Mouse (Mus musculus) embryonic facial prominence, embryonic 14.5 days (tissue): ENCODE results near the gene Sdhaf3. TPM values are rescaled to one million over a fixed set of nuclear protein-coding genes. Genes with fewer than 3 reads are reported as not detected.

Source experiments
- ATAC-seq: fragments of 200-750 bp; cut with Nextera tagmentation; 2 replicates; pipeline ENCODE4 v1.8.0; 2017; ENCODE audit warnings: low read depth, moderate number of reproducible peaks, moderate TSS enrichment
- DNase-seq: peaks from one replicate; pipeline ENCODE4 v3.0.0-alpha.2; 2015; ENCODE audit warnings: low spot score
- H3K27ac ChIP-seq: fragments of 300-500 bp; sonication (generic); replicated peaks from 2 replicates; pipeline ENCODE4 v1.5.1; 2014; ENCODE audit warnings: low read depth, mild to moderate bottlenecking, low read length, moderate library complexity
- H3K27me3 ChIP-seq: fragments of 300-500 bp; sonication (generic); replicated peaks from 2 replicates; pipeline ENCODE4 v1.6.1; 2014; ENCODE audit warnings: low read length; ENCODE audit not compliant: control insufficient read depth, insufficient read depth
- H3K36me3 ChIP-seq: fragments of 300-500 bp; sonication (generic); 2 replicates; pipeline ENCODE4 v1.6.1; 2014; ENCODE audit warnings: low read length, mixed read lengths; ENCODE audit not compliant: control insufficient read depth, insufficient read depth
- H3K4me1 ChIP-seq: fragments of 300-500 bp; sonication (generic); 2 replicates; pipeline ENCODE4 v1.6.1; 2014; ENCODE audit warnings: antibody characterized with exemption, low read length; ENCODE audit not compliant: control insufficient read depth, insufficient read depth
- H3K4me2 ChIP-seq: fragments of 300-500 bp; sonication (generic); 2 replicates; pipeline ENCODE4 v1.6.1; 2014; ENCODE audit warnings: low read depth, mild to moderate bottlenecking, low read length, moderate library complexity, mixed read lengths
- H3K4me3 ChIP-seq: fragments of 300-500 bp; sonication (generic); 2 replicates; pipeline ENCODE4 v1.5.1; 2014; ENCODE audit warnings: low read depth, mild to moderate bottlenecking, low read length
- H3K9ac ChIP-seq: fragments of 300-500 bp; sonication (generic); 2 replicates; pipeline ENCODE4 v1.6.1; 2014; ENCODE audit warnings: low read depth, mild to moderate bottlenecking, low read length, moderate library complexity, mixed read lengths
- H3K9me3 ChIP-seq: fragments of 300-500 bp; sonication (generic); 2 replicates; pipeline ENCODE4 v1.6.1; 2016; ENCODE audit warnings: low read length; ENCODE audit not compliant: control insufficient read depth
- WGBS: fragments of 180-500 bp; shearing (Covaris S2); extraction: QIAGEN DNeasy Blood & Tissue Kit; methylation state at CpG from one replicate; pipeline ENCODE4 v1.1.7; 2014; 5-methylcytosine and 5-hydroxymethylcytosine counted together
- polyA plus RNA-seq: library from polyadenylated mRNA; unstranded; fragments of >200 nt; fragmentation: Nextera tagmentation; extraction: Ambion mirVana; gene quantifications from 2 replicates; pipeline ENCODE4 v1.2.1, GENCODE M21; 2014

Gene Sdhaf3
- polyA plus RNA-seq, 1 experiment from 2014 or later = 5.7 TPM

DNA sequence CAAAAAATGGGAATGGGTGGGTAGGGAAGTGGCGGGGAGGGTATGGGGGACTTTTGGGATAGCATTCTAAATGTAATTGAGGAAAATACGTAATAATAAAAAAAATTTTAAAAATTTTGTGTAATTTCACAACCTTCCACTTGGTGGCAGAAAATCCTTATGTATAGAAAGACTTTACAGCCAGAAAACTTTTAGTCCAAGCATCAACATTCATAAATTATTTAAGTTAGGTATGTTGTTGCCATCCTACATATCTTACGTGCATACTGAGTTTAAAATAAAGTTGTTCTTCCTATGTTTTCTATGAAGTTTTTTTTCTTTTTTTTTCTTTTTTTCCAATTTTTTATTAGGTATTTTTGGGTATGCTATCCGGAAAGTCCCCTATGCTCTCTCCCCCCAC, 47.3 kb downstream of the Sdhaf3 start:
- DNase-seq = peak; percentile 13
- no peaks in the 10 kb centered on the region for H3K27me3 ChIP-seq

DNA sequence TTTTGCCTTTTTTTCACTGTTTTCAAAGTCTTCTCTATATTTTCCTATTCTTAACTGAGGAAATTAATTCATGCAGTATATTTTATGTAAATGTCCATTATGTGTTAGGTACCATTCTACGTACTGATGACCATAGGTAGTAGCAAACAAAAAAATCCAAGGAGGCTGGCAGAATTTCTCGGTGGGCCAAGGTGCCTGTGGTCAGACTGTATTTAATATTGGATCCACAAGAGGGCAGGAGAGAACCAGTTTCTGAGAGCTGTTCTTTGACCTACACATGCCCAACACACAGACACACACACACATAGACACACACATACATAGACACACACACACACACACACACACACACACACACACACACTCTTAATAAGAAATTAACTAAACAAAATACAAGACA, 48.2 kb downstream of the Sdhaf3 start:
- H3K4me3 ChIP-seq = no peak overlapping the region
- no peaks in the 10 kb centered on the region for H3K4me1 ChIP-seq
- 53% methylated on average over 2 of the region's 2 CpGs for WGBS
- H3K36me3 ChIP-seq = no peaks in the 10 kb centered on the region
- ATAC-seq (no peak), DNase-seq (peak; percentile 12)
- H3K9ac ChIP-seq = no peak overlapping the region
- no peak overlapping the region for H3K4me2 ChIP-seq
- H3K27me3 ChIP-seq = no peaks in the 10 kb centered on the region
- H3K27ac ChIP-seq = no peak overlapping the region
- no peaks in the 10 kb centered on the region for H3K9me3 ChIP-seq

More for the DNA sequence above, 47.3 kb downstream of the Sdhaf3 start:
- H3K4me1 ChIP-seq = no peaks in the 10 kb centered on the region
- no peak for ATAC-seq
- H3K4me3 ChIP-seq = no peak overlapping the region
- H3K36me3 ChIP-seq = no peaks in the 10 kb centered on the region
- 61% methylated on average over 4 of the region's 4 CpGs for WGBS
- no peak overlapping the region for H3K4me2 ChIP-seq
- H3K9me3 ChIP-seq = no peaks in the 10 kb centered on the region
- H3K27ac ChIP-seq = no peak overlapping the region
- H3K9ac ChIP-seq = no peak overlapping the region

DNA sequence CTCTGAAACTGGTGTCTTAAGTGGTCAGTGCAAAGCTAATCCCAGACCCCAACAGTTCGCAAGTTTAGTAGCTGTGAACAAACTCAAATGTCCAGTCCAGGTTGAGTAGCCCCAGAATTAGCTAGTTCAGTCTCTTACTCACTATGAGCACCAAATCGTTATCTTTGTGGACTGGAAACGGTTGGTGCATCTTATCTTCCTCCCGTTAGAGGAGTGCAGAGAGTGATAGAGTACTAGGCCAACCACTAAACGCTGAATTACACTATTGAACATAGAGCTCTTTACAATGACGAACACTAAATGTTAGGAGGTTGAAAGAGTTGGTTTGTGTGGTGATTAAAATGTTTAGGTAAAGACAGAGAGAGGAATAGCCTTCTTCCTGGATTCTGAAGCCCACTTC, 82.3 kb downstream of the Sdhaf3 start:
- no peaks in the 10 kb centered on the region for H3K36me3 ChIP-seq
- no peak overlapping the region for H3K4me3 ChIP-seq
- H3K4me2 ChIP-seq = no peak overlapping the region
- no peak for ATAC-seq
- H3K27me3 ChIP-seq = no peaks in the 10 kb centered on the region
- H3K4me1 ChIP-seq = no peaks in the 10 kb centered on the region
- H3K27ac ChIP-seq = no peak overlapping the region
- DNase-seq = no peak
- H3K9me3 ChIP-seq = no peaks in the 10 kb centered on the region
- H3K9ac ChIP-seq = no peak overlapping the region
- WGBS = 86% methylated on average over 6 of the region's 6 CpGs

GRCm38 (mm10) chr6:7038835-7039234, 83.0 kb downstream of the Sdhaf3 start:
- H3K9ac ChIP-seq = no peak overlapping the region
- no peak overlapping the region for H3K27ac ChIP-seq
- ATAC-seq (no peak), DNase-seq (peak; percentile 6)
- H3K4me1 ChIP-seq = no peaks in the 10 kb centered on the region
- H3K27me3 ChIP-seq = no peaks in the 10 kb centered on the region
- H3K4me3 ChIP-seq = no peak overlapping the region
- 80% methylated on average over 5 of the region's 5 CpGs for WGBS
- no peak overlapping the region for H3K4me2 ChIP-seq
- H3K36me3 ChIP-seq = no peaks in the 10 kb centered on the region
- H3K9me3 ChIP-seq = no peaks in the 10 kb centered on the region

DNA sequence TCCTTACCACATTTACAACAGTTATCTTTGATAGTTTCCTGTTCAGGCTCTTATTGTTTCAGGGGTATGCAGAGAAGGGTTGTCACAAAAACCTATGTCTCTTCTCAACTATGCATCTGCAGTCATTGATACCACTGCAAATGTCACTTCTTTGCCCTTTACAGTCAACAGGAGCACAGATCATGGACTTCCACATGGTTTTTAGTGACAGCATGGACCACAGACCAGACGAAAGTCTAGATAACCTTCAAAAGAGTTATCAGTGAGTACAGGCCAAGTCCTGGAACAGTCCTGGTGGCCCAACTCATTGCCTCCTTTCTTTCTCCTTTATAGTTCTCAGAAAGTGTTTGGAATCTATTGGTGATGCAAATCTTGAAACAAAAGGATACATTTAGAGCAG, 86.1 kb downstream of the Sdhaf3 start:
- no peak for DNase-seq
- Histone ChIP-seq H3K9me3 (no peaks in the 10 kb centered on the region), H3K9ac (no peak overlapping the region), H3K27ac (no peak overlapping the region), H3K4me1 (no peaks in the 10 kb centered on the region), H3K36me3 (no peaks in the 10 kb centered on the region), H3K4me3 (no peak overlapping the region), H3K4me2 (no peak overlapping the region), H3K27me3 (no peaks in the 10 kb centered on the region)
- 81% methylated on average over 1 of the region's 1 CpGs for WGBS
- ATAC-seq = no peak

- no peak overlapping the region for H3K27ac ChIP-seq
- no peaks in the 10 kb centered on the region for H3K27me3 ChIP-seq
- H3K4me1 ChIP-seq = no peaks in the 10 kb centered on the region
- DNase-seq (no peak), ATAC-seq (no peak)
- WGBS = 93% methylated on average over 3 of the region's 3 CpGs
- no peaks in the 10 kb centered on the region for H3K9me3 ChIP-seq
- H3K4me3 ChIP-seq = no peak overlapping the region
- H3K4me2 ChIP-seq = no peak overlapping the region
- no peaks in the 10 kb centered on the region for H3K36me3 ChIP-seq
- H3K9ac ChIP-seq = no peak overlapping the region
Observed at GRCm38 (mm10) chr6:7062819-7063218, 107.0 kb downstream of the Sdhaf3 start.

GRCm38 (mm10) chr6:7068782-7069181, 113.0 kb downstream of the Sdhaf3 start:
- ATAC-seq (no peak), DNase-seq (no peak)
- H3K4me2 ChIP-seq = no peak overlapping the region
- no peaks in the 10 kb centered on the region for H3K27me3 ChIP-seq
- H3K4me1 ChIP-seq = no peaks in the 10 kb centered on the region
- no peaks in the 10 kb centered on the region for H3K36me3 ChIP-seq
- 63% methylated on average over 3 of the region's 3 CpGs for WGBS
- H3K4me3 ChIP-seq = no peak overlapping the region
- H3K27ac ChIP-seq = no peak overlapping the region
- no peaks in the 10 kb centered on the region for H3K9me3 ChIP-seq
- no peak overlapping the region for H3K9ac ChIP-seq

DNA sequence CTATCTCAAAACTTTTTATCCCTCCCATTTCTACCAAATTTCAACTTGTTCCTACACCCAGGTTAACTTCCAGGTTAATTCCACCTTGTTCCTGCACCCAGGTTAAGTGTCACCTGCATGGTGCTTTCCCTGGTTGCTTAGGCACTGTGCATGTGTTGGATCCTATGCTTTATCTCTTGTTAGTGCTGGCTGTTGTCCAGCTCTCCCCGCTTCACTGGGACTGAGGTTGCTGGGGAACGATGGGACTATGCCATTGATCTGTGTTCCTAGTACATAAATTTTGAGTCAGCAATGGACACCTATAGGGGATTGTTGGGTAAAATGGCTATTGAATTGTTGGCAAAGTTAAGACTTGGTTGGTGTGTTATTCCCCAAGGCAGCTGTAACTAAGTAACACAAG, 113.7 kb downstream of the Sdhaf3 start:
- Histone ChIP-seq H3K36me3 (no peaks in the 10 kb centered on the region), H3K4me1 (no peaks in the 10 kb centered on the region), H3K4me3 (no peak overlapping the region), H3K27ac (no peak overlapping the region), H3K4me2 (no peak overlapping the region), H3K9me3 (no peaks in the 10 kb centered on the region), H3K27me3 (no peaks in the 10 kb centered on the region), H3K9ac (no peak overlapping the region)
- ATAC-seq (no peak), DNase-seq (no peak)
- WGBS = 80% methylated on average over 2 of the region's 2 CpGs

GRCm38 (mm10) chr6:7082054-7082453, 126.2 kb downstream of the Sdhaf3 start:
- Histone ChIP-seq H3K4me1 (no peaks in the 10 kb centered on the region), H3K4me3 (no peak overlapping the region), H3K27me3 (no peaks in the 10 kb centered on the region), H3K36me3 (no peaks in the 10 kb centered on the region), H3K9ac (no peak overlapping the region), H3K27ac (no peak overlapping the region), H3K4me2 (no peak overlapping the region), H3K9me3 (no peaks in the 10 kb centered on the region)
- ATAC-seq (no peak), DNase-seq (no peak)
- 77% methylated on average over 3 of the region's 3 CpGs for WGBS
